ENCODE assay signal across 19 mouse cellular contexts in the genomic region with DNA sequence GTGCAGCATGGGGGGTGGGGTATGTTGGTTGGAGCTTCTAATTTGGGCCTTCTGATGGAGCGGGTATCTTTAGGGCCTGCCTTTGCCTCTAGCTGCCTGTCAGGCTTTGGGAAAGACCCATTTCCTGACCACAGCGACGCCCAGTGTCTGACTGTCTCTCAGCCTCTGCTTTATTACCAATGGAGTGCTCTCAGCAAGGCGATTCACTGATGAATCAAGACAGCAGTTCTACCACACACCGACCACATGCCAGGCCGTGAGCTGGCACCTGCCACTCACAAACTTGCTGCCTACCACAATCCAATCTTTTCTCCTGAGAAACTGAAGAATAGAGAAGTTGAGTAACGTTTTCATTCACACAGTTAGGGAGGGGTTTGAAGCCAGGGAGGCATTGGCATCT. TPM values are rescaled to one million over a fixed set of nuclear protein-coding genes. Genes with fewer than 3 reads are reported as not detected.
DNase-seq lines count a peak whose midpoint lies in the region; ATAC-seq lines count a peak whose summit lies in the region.
"Had no signal": no experiment of that assay in that cellular context is flagged by ENCODE, and none has a peak within 500 bp of the region (broad histone marks: within the 10 kb centered on the region; RNA-seq: fewer than 3 reads in every experiment).

No protein-coding gene starts in this region.

- DNase-seq in CD4-positive, CD25-positive, alpha-beta regulatory T cell, adult 2 months (ENCODE audit: low read depth, low spot score): peak; percentile 19
- no peak for DNase-seq in kidney, postnatal 25 days
- no peak for DNase-seq in gastrocnemius, postnatal 4 days (ENCODE audit: low spot score in 2 of 2)
- DNase-seq in embryo, embryonic 9.5 days (ENCODE audit: extremely low spot score): no peak
- DNase-seq: adrenal gland, postnatal 25 days; cerebellum, adult 2 months; cerebellum, postnatal 14 days; gastrocnemius, postnatal 14 days; heart, adult 11 months; heart, postnatal 10 days; heart, postnatal 4 days; kidney, adult 18-20 months had no signal

- ATAC-seq in CD4-positive, CD25-positive, alpha-beta regulatory T cell, adult 4 months: no peak
- ATAC-seq in common myeloid progenitor, adult 5-6 weeks (replicated peaks; ENCODE audit: low read depth, poor library complexity, severe bottlenecking): peak; percentile 78
- peak; percentile 60 for ATAC-seq in megakaryocyte progenitor cell, adult 5-6 weeks (replicated peaks; ENCODE audit: poor library complexity)
- ATAC-seq: activated CD4-positive, CD25-positive, alpha-beta regulatory T cell, adult 4 months; forebrain, embryonic 16.5 days; hindbrain, embryonic 16.5 days; Patski had no signal

RNA-seq across cellular contexts. Expression of a gene that starts 45.1 kb away (rescaled TPM):
- polyA plus RNA-seq in CD4-positive, CD25-positive, alpha-beta regulatory T cell, adult 4 months (2017; shearing (Covaris generic)): 100 to 1,000 TPM; 143 to 177 TPM
- 82.1 and 90.0 TPM in 2 replicates for total RNA-seq in common myeloid progenitor, adult 5-6 weeks (2017)
- 113 and 148 TPM in 2 replicates for total RNA-seq in megakaryocyte progenitor cell, adult 5-6 weeks (2015)
- total RNA-seq in megakaryocyte progenitor cell, adult 5-6 weeks (2017): 157 and 159 TPM in 2 replicates
- 100 to 1,000 TPM; 100 to 119 TPM for total RNA-seq in gastrocnemius, postnatal 4 days (2021)
